Mouse (Mus musculus): ENCODE data around the gene Lpp.

DNA sequence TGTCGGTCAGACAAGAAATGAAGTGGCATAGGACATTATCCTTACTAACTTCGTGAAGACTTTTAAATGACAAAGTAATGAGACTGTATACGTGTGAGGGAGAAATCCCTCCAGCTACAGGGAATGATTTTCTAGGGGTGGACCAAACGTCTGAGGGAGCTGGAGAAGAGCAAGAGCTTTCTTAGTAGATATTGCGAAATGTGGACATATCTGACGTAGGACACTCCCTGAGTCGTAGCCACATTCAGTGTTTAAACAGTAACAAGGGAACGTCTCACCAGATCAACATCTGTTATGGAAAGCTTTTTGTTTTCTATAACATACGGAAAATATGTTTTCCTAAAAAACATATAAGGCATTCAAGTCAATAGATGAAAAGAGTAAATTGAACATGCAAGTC is 362.8 kb downstream of the Lpp start:
- TF ChIP-seq CTCF (IDR thresholded peaks at IDR 0.05; ENCODE audit: low read depth, low read length) (no peak), POLR2A (IDR thresholded peaks at IDR 0.05; ENCODE audit: borderline replicate concordance, low read depth, low read length) (no peak)

Data from bone marrow macrophage, adult 2 months (primary cell).